Mouse (Mus musculus): ENCODE data around the gene Mpl.

GRCm38 (mm10) chr4:118432332-118432731, 25.0 kb downstream of the Mpl start:
- TF ChIP-seq GATA1 (IDR thresholded peaks at IDR 0.05; ENCODE audit: borderline replicate concordance, low read length) (no peak), FLI1 (IDR thresholded peaks at IDR 0.05; ENCODE audit: low read length) (no peak)
